Mouse (Mus musculus) cortical plate, adult 2 months (tissue): ENCODE measurements around the gene BC107364.

Experiments used
- CTCF ChIP-seq: fragments of 200-500 bp; IDR thresholded peaks from 2 replicates; pipeline ENCODE4 v1.5.1; 2011; ENCODE audit warnings: mild to moderate bottlenecking, control low read depth, low read length; ENCODE audit not compliant: insufficient read depth; ENCODE audit errors: extremely low read depth
- POLR2A ChIP-seq: fragments of 200-500 bp; IDR thresholded peaks from 2 replicates; pipeline ENCODE4 v1.6.1; 2011; ENCODE audit warnings: mild to moderate bottlenecking, low read length, control low read depth; ENCODE audit not compliant: insufficient read depth; ENCODE audit errors: extremely low read depth

GRCm38 (mm10) chr3:96469626-96470025 is 17.5 kb upstream of the BC107364 start:
- TF ChIP-seq POLR2A (no peak), CTCF (no peak)
